Mouse (Mus musculus): ENCODE results near the gene Gpha2.

The Gpha2 gene

GRCm38 (mm10) chr19:6226135-6226534 is at the start of gene Gpha2:
Gene Gpha2, plus strand, starts transcription at chr19:6226380.
- no peak for DNase-seq (ENCODE audit: low spot score)

GRCm38 (mm10) chr19:6178775-6179174 is 47.4 kb upstream of the Gpha2 start:
- no peak for DNase-seq (ENCODE audit: low spot score)

DNA sequence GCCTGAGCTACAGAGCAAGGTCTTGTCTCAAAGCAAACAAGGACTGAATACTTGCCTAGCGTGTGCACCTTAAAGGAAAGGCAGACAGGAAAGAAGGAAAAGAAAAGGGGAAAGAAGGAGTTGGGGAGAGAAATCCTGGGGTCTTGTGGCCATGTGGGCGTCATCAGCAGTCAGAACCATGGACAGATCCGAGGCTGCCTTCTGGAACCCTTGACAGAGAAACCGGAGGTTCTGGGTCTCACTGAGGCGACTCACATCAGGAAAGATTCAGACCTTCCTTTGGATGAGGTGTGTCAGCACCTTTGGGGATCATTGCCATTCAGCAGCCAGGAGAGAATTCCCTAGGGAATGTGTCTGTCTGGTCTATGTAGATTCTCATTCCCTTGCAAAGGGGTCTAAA is 44.6 kb upstream of the Gpha2 start:
- DNase-seq (ENCODE audit: low spot score): peak; percentile 34

DNA sequence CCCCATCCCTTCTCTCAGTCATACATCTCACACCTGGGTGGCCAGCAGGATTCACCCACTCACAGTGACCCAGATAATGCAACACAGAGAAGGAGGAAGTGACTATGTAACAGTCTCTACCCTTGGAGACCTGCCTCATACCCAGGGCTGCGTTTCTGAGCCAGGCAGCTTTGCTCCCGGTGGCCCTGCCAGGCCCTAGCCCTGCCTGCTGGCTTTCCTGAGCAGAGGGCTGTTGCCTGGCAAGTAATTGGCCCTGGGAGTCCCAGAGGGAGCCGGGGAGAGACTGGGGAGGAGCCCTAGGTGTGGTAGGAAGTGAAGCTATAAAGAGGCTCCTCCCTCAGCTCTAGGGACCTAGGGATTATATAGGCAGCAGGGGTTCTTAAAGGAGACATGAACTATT is 43.6 kb upstream of the Gpha2 start:
- DNase-seq (ENCODE audit: low spot score): no peak

DNA sequence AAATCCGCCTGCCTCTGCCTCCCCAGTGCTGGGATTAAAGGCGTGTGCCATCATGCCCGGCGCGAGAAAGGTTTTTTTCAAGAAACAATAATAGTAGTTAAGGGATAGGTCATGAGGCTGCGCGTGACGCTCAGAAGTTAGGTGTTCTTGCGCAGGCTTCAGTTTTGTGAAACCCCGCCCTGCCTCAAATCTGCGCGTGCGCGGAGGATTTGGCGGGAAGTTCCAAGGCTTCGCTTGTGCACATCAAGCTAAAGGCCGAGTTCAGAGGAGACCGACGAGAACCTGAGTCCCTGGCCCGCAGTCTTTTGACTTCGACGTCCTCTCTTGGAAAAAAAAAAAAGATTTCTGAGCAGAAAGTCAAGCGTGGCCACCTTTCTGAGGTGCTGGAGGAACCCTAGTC is 42.0 kb upstream of the Gpha2 start, which contains the start of gene Majin:
Gene Majin (plus strand): TSS at position 258 of the 400 bp plus-strand sequence.
- DNase-seq (ENCODE audit: low spot score): no peak

GRCm38 (mm10) chr19:6204265-6204664 is 21.9 kb upstream of the Gpha2 start:
- DNase-seq (ENCODE audit: low spot score): no peak

GRCm38 (mm10) chr19:6206716-6207115 is 19.5 kb upstream of the Gpha2 start:
- no peak for DNase-seq (ENCODE audit: low spot score)

DNA sequence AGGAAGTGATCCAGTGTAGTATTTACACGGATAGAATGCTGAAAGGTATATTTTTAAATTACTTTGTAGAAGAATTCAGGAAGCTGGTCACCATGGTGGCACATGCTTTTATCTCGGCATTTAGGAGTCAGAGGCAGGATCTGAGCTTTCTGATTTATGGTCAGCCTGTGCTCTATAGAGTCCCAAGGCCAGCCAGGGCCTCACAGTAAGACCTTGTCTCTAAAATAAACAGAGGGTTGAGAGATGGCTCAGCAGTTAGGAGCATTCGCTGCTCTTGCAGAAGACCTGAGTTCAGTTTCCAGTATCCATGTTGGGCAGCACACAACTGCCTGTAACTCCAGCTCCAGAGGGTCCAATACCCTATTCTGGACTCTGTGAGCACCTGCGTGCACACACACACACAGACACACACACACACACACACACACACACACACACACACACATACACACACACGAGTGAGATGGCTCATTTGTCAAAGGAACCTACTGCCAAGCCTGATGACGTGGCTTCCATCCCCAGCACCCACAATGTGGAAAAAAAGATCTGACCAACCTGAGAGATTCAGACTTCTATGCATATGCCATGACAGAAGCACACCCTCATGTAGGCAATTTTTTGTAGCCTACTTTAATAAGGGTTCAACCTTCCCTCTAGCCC is 10.0 kb upstream of the Gpha2 start:
- DNase-seq (ENCODE audit: low spot score): no peak

DNA sequence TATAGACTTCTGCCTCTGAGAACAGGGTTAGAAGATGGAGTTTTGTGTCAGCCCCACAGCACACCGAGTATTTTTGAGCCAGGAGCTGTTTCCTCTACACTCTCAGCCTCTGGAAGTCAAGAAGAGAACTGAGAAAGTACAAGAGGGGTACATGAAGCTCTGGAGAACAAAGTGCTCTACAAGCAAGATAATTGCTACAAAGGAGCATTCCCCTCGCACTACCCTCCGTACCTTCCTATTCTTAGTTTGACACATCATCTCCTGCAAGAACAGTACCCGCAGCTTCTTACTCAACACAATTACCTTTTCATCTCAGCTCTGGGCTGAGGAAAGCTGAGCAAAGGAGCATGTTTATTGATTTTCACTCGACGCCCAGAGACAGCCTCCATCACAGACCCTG is 7.6 kb upstream of the Gpha2 start:
- no peak for DNase-seq (ENCODE audit: low spot score)

- no peak for DNase-seq (ENCODE audit: low spot score)
Measured at GRCm38 (mm10) chr19:6226763-6227162, 583 bp downstream of the Gpha2 start.

DNA sequence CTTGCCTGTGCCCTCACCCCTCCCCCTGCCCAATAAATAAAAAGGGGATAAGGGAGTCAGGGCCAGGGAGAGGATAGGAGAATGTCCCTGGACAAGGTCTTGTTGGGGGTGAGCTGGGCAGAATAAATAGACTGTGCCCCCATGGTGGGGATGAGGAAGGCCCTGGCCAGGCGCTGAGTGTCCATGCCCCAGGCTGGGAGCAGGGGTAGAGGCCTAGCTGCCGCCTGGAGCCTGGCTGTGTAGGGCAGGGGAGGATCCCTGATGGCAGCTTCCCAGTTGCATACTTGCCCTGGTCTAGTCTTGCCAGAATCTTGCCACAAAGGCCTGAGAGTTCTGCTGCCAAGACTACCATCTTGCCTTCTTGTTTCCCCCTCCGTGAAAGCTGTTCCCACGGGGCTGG is 1.7 kb downstream of the Gpha2 start:
- DNase-seq (ENCODE audit: low spot score): no peak

- DNase-seq (ENCODE audit: low spot score): peak; percentile 69
Measured at GRCm38 (mm10) chr19:6230411-6230810, 4.2 kb downstream of the Gpha2 start.

GRCm38 (mm10) chr19:6231036-6231435 is 4.9 kb downstream of the Gpha2 start:
- DNase-seq (ENCODE audit: low spot score): no peak

DNA sequence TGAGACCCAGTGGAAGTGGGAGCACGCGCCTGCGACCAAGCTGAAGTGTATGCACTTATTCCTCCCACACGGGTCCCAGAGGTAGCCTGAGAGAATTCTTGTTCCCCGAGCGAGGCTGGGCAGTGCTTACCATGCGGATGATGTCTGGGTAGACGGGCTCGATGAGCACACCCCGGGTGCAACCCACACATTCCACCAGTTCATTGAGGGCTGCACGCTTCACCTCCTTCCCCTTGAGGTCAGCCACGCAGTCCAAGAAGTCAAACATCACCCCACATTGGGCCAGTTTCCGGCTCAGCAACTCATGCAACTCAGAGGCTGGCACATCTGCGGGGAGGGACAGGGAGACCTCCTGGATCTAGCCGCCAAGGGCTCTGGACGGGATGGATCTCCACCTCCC is 7.5 kb downstream of the Gpha2 start:
- no peak for DNase-seq (ENCODE audit: low spot score)

- DNase-seq (ENCODE audit: low spot score): no peak
Measured at GRCm38 (mm10) chr19:6234337-6235083, 8.3 kb downstream of the Gpha2 start.

DNA sequence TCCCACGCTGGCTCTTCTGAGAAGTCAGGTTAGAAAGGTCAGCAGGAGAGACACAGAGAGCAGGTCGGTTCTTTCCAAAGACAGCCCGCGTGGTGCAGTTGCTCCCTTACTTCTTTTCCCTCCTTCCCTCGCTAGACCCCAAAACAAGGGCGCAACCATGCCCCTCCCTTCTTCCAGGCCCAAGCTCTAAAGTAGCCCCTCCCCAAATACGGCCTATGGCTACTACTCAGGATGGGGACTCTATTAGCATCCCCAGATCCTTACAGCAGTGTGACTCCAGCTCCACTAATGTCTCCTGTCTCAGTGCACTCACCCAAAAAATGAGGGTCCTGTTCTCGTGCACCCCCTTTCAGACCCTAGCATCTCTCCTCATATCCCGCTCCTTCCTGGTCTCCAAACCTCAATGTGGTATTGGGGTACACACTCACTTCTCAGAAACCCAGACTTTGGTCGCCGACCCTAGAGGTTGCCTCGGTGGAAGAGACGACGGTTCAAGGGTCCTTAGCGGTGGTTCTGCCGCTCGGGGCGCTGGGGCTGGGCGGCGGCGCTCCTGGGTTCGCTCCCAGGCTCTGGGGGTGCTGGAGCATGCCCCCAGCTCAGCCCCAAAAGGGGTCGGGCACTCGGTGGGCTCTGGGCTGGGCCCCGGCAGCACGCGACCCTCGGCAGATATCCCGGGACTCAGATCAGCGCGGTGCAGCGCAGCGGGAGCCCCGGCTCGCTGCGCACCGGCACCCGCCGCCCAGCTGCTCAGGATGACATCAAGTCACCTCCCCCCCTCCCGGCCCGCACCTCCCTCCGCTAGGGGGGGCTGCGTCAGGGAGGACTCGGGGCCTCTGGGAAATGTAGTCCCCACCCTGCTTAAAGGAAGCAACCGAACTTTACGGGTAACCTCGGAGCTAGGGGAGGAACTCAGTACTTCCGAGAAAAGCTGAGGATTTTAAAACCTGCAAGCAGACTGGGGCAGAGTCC is 9.2 kb downstream of the Gpha2 start, which contains the start of gene Ppp2r5b:
Gene Ppp2r5b (minus strand): TSS at position 789 of the 969 bp plus-strand sequence.
- DNase-seq (ENCODE audit: low spot score): peak; percentile 95

DNA sequence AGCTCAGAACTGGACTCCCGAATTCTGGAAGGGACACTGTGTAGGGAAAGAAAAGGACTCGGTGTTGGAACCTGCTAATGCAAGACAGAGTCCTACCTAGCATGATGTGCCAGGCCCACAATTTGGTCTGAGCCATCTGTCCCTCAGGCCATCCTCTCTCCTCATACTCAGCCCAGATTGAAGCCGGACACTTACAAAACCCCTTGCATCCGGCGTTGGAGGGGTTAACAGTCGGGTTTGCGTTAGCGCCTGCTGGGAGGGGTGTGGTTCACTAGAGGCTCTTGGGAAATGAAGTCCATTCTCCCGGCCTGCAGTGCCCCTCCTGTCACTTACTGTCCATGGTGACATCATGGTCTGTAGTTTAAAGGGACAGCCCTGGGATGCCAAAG is 9.9 kb downstream of the Gpha2 start:
- peak; percentile 84 for DNase-seq (ENCODE audit: low spot score)

- DNase-seq (ENCODE audit: low spot score): no peak
Measured at GRCm38 (mm10) chr19:6236842-6237241, 10.7 kb downstream of the Gpha2 start.

DNA sequence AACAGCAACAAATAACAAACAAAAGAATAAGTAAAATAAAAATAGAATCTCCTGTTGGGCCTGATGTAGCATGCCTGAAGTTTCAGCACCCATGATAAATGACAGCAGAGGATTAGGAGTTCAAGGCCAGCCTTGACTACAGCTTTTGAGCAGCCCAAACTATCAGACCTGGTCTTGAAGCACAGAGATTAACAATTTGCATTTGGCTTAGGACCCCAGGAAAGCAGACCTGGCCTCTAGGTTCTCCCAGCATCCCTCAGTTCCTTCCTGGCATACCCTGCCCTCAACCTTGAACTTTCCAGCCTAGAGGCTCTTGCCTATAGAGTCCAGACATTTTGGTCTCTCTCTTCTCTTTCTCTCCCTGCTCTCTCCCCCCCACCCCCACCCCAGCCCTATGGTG is 12.6 kb downstream of the Gpha2 start:
- no peak for DNase-seq (ENCODE audit: low spot score)

DNA sequence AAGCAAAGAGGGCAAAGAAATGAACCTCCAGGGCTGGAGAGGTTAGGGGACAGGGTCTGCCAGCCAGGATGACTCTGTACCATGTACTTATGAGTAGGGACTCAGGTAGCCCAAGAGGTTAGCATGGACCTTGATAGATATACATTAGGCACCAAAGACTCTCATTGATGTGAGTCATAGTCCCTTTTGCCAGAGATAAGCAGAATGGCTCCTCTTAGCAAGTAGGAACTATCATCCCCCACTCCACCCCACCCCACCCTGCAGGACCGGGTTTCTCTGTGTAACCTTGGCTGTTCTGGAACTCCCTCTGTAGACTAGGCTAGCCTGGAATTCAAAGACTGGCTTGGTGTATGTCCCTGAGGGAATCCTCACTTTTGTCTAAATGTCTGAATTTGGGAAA is 14.0 kb downstream of the Gpha2 start:
- DNase-seq (ENCODE audit: low spot score): no peak

DNA sequence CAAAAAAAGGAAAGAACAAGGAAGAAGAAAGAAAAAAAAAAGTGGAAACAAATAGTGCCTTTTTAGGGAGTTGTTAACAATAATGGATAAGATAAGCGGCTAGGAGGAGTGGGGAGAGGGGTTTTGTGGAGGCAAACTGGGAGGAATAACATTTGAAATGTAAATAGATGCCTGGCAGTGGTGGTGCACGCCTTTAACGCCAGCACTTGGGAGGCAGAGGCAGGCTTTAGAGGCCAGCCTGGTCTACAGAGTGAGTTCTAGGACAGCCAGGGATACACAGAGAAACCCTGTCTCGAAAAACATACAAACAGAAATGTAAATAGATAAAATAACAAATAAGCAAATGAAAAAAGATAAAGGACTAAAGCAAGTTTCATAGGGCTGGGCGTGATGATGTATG is 14.5 kb downstream of the Gpha2 start:
- DNase-seq (ENCODE audit: low spot score): no peak
